Mouse (Mus musculus) lung, postnatal 0 days (tissue): ENCODE measurements around the gene Mrnip.

Source experiments
- CTCF ChIP-seq: IDR thresholded peaks from 2 replicates; pipeline ENCODE4 v1.5.1; 2016; ENCODE audit warnings: antibody characterized with exemption, mild to moderate bottlenecking
- EP300 ChIP-seq: IDR thresholded peaks from 2 replicates; pipeline ENCODE4 v1.6.1; 2016; ENCODE audit warnings: antibody characterized with exemption, mild to moderate bottlenecking, control low read depth

DNA sequence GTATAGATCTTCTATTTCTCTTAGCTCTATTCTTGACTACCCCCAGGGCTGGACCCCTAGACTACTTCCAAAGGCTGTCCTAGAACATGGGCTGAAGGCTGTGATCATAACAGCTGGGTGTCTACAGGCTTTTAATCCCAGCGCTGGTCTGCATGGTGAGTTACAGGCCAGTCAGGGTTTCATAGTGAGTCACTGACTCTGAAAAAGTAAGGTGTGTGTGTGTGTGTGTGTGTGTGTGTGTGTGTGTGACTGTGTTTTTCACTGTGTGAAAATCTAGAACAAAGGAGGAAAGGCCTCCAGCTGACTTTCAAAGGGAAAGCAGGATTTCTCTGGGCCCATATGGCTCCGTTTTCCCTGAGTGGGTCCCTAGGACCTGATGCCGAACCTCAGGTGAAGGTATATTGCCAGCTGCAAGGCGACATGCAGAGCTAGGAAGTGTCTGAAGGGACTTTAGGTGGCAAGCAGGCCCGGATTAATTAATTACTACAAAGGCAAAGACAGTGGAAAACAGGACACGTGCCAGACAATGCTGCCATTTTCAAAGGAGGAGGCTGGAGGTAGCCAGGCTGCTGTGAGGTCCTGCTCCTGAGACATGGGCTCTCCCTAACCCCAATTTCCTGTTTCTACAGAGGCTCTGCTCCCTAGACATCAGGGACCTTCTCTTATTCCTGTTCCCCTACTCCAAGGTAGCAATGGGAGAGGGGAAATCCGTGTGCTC is 48.5 kb downstream of the Mrnip start:
- no peak for TF ChIP-seq CTCF
- TF ChIP-seq EP300 = no peak
